Mouse (Mus musculus) cerebellum, adult 2 months (tissue): ENCODE measurements at regions not wholly inside any gene's neighbourhood (a gene's known extent, or its start where the extent isn't known, plus 50 kb on each side); places are given as distances from the start of the nearest gene placed in this dataset.

Experiments
- CTCF ChIP-seq: fragments of 200-500 bp; IDR thresholded peaks from 2 replicates; pipeline ENCODE4 v1.5.1; 2011; ENCODE audit warnings: low read depth, mild to moderate bottlenecking, control low read depth, low read length, moderate library complexity, borderline replicate concordance; ENCODE audit not compliant: insufficient read depth
- POLR2A ChIP-seq: fragments of 200-500 bp; IDR thresholded peaks from 2 replicates; pipeline ENCODE4 v1.6.1; 2011; ENCODE audit warnings: low read length, control low read depth, borderline replicate concordance; ENCODE audit not compliant: insufficient read depth

- no peak for TF ChIP-seq POLR2A
- TF ChIP-seq CTCF: no peak
Observed at GRCm38 (mm10) chrX:166672617-166673016, 87.1 kb upstream of the Egfl6 start.
